Mouse (Mus musculus) lung, postnatal 10 days (tissue): ENCODE measurements around the gene Fyn.

Source experiments
- DNase-seq: peaks from one replicate; pipeline ENCODE4 v3.0.0; 2021

Fyn gene

GRCm38 (mm10) chr10:39576466-39576865, 207.8 kb downstream of the Fyn start:
- DNase-seq: no peak

GRCm38 (mm10) chr10:39580477-39580876, 211.8 kb downstream of the Fyn start:
- peak; percentile 44 for DNase-seq

DNA sequence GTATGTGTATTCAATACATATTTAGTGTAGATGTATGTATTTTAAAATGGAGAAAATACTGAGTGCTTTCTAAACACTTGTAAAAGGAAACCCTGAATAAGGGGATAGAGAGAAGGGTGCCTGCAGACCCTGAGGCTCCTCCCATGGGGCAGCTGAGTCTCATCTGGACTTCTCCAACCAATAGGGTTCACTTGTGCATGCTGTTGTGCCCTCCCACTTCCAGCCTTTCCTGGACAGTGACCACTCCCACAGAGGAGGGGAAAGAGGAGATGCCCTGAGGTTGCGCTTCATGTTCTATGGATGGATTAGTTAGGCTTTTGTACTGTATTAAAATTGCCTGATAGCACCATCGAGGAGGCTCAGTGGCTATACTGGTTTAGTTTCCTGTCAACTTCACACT, 213.7 kb downstream of the Fyn start:
- DNase-seq: no peak

DNA sequence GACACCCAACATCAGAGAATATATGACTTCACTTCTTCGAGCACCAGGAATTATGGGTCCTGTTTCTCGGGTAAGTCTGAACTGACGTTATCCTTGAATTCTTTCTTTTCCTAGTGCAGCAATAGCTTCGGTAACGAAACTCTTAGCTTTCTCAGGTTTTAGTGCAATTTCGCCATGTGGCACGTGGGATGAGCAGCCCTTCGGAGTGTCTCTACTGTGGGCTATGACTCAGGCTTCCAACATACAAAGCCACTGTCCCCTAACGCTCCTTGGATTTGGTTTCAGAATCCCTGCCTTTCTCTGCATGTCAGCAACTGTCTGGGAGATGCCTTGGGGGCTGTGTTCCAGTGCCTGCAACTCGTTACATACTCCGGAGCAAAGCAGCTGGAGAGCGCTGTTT, 215.1 kb downstream of the Fyn start:
- DNase-seq: no peak

- DNase-seq: peak; percentile 49
Measured at GRCm38 (mm10) chr10:39587290-39587925, 218.8 kb downstream of the Fyn start.

DNA sequence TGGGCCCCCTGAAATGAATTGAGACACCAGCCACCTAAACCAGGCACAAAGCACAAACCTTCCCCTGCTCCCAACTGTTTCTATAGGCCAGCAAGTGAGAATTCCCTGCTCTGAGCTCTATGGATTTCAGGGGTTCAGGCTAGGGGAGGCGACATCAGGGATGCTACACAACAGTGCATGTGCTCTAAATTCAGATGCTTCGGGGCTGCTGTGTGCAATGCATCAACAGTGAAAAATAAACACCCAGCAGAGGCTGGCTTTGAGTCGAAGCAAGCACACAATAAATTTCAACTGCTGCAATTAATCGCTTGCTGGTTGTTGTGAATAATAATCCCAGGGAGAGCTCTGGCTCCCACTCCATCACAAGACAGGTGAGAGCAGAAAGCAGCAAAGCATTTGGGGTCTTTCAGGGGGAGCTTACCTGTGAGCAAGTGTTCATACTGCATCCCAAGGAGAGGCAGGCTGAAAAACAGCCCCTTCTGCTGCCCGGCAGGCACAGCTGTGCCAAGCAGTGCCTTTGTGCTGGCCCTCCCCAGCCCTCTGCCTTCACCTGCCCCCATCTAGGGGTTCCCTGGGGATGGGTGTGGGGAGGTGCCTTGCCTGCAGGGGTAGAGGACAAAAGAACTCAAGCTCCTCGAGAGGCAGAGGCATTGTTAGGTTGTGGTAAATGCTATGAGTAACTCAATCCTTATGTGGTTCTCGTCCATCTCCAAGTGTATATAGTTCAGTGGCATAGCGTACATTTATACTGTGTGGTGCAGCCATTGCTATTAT, 219.5 kb downstream of the Fyn start:
- no peak for DNase-seq

DNA sequence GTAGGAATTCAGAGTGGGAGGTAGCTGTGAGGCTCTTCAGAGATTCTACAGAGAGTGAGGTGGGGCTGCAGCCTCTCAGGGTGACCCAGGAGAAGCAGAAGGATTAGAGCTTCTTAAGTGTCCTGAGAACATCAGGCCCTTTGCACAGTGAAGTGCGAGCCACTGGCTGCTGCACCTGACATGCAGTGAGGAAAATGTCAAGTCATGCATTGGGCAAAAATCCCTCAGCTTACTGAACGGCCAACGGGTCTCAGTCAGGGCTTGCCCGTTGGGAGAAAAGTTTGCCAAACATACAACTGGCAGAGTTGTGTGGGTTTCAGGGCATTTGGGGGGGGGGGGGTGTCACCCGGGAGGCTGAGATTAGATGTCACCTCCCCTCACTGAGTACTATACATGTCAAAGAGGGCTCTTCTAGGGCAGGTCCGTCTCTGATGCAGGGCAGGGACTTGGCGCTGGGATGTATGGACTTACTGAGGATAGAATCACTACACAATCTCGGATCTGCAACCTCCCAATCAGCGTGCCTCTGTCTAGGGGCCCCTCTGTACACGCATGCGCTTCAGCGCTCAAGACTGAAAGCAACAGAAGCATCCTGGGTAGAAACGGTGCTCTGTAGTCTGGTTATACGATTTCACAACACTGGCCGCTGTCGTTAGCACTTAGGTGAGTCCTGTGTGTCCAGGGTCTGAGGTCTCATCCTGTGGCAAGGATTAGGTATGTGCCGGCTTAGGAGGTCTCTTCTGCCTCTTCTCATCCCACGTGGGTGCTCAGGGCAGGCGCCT, 221.3 kb downstream of the Fyn start:
- no peak for DNase-seq

- DNase-seq: no peak
Measured at GRCm38 (mm10) chr10:39590629-39591028, 222.0 kb downstream of the Fyn start.

DNA sequence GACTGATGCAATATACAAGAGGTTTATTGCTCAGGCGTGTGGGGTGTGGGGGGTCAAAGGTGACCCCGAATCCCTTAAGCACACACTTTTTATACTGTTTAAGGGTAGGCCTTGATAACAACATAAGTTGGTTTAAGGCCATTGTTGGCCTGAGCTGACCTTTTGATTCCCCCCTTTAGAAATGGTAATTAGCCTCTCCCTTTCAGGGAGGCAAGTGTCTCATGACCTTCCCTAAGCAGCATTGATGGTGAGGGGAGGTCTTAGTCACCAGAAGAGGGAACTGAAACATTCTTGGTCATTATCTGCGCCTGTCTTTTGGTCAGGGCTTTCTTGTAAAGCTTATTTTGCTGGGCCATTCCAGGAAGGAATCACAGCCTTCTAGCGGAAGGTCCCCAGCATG, 223.8 kb downstream of the Fyn start:
- DNase-seq: no peak

DNA sequence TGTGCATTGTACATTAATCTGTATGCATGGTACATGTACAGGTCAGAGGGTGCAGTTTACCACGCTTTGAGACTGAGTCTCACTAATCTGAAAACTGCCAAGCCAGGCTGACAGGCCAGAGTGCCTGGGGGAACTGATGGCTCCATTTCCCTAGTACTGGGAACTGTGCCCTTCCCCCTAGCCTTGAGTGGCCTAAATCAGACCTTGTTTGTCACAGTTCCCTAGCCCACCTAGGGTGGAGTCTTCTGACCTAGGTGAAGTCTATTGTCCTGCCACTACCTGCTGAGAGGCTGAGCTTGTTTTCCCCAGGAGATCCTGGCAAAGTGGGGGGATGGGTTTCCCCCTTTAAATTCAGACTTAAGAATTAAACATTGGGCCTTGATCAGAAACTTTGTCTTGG, 226.1 kb downstream of the Fyn start:
- no peak for DNase-seq

GRCm38 (mm10) chr10:39595862-39596261, 227.2 kb downstream of the Fyn start:
- peak; percentile 24 for DNase-seq

DNA sequence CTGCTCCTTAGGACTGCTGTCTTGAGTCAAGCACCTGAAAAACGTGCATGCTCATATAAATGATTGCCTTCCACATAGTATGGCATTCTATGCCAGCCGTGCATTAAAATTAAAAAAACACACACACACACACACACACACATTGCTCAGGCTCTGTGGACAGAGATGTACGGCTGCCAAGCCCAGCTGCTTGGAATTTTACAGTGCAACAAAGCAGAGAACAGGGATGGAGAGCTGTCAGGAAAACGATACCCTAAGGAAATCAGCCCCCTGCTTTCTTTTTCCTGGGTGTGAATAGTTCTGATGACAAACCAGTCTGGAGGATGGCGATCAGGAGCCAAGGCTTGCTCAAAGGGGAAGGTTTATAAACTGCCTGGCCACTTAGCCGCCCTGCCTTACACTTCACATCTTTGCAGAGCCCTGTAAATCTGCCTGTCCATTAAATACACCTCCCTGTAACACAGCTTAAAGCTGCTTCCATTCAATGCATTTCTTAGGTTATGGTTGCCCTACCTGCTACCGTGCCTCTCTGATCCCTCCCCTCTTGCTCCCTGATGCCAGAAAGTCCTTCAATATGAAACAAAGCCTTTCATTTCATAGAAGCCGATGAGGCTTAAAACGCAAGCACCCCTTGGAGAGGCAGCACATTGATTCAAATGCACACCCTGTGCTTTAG, 228.6 kb downstream of the Fyn start:
- DNase-seq: no peak

- no peak for DNase-seq
Measured at GRCm38 (mm10) chr10:39597792-39598183, 229.1 kb downstream of the Fyn start.

- DNase-seq: no peak
Measured at GRCm38 (mm10) chr10:39599601-39600000, 230.9 kb downstream of the Fyn start.

GRCm38 (mm10) chr10:39600115-39600514, 231.5 kb downstream of the Fyn start:
- DNase-seq: no peak

DNA sequence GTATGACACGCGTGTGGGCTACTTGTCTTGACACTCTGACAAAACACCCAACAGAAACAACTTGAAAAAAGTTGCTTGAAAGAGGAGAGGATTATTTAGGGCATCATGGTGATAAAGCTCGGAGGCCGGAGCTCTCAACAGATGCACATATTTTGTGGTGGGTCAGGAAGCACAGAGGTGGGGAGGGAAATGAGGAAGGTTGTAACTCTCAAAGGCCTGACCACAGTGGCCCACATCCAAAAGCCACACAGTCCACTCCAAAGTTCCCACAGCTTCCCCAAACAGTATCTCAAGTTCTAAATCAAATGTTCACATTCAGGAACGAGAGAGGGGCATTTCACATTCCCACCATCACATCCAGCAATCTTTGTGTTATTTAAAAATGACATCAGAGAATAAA, 232.4 kb downstream of the Fyn start:
- no peak for DNase-seq

DNA sequence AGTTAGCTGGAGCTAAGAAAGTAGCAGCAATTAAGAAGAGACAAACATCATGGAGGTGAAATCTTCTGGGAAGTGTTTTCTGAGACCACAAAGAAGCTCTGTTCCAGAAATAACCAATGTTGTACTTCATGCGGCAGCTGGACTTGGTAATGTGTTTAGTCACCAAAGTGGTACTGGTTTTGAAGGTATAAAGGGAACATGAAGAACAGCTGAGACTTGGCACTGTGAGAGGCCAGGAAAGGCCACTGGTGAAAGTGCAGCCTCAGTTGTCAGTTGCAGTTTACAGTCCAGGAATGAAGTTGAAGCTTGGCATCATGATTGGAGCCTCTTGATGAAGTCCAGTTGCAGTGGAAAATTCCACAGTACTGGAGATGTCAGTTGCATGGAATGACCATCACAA, 237.8 kb downstream of the Fyn start:
- no peak for DNase-seq

DNA sequence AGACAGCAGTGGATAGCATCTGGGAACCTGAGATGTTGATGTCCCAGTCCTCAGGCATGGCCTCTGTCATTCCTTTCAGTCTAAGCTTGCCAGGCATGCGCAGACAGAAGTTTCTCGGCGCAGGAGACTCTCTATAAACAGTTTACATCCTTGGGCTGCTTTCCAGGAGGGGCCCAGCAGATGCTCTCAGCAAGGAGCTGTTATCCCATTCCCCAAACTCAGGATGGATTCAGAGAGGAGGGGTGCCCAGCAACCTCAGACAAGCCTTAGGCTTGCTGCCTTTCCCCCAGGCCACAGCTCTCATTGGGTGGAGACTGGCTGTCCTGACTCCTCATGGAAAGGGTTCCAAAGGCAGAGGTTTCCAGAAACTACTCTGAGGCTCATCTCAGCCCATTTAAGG, 242.6 kb downstream of the Fyn start:
- peak; percentile 78 for DNase-seq

DNA sequence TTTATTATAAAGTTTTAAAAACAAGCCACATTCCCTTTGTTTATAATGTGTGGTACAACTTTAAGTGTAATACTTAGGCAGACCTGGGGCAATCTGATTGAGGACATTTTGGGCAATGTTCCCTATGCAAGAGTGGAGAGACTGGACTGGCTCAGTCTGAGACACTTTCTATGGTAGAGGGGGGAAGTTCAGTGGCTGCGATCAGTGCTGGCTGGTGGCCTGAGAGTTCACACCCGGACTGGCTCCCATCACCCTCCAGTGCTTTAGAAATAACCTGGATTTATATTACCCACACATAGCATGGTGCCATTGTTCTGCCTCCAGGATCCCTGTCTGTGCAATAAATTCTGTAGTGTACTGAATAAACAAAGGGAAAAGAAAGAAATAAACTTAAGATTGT, 243.5 kb downstream of the Fyn start:
- DNase-seq: no peak

DNA sequence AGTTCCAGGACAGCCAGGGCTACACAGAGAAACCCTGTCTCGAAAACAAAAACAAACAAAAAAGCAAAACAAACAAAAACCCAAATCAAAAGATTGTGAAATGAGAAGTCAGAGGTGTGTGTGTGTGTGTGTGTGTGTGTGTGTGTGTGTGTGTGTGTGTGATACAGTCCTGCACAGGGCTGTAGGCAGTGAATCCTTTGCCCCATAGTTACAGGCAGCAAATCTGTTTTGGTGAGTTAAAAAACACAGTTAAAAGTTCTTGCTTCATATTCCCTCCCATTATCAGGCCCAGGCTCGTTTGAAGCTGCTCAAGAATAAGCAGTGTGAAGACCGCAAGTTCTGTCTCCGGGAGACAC, 244.0 kb downstream of the Fyn start, which contains the start of gene Traf3ip2:
TSS of gene Traf3ip2 (plus strand) at position 302 of the 356 bp plus-strand sequence.
- no peak for DNase-seq

DNA sequence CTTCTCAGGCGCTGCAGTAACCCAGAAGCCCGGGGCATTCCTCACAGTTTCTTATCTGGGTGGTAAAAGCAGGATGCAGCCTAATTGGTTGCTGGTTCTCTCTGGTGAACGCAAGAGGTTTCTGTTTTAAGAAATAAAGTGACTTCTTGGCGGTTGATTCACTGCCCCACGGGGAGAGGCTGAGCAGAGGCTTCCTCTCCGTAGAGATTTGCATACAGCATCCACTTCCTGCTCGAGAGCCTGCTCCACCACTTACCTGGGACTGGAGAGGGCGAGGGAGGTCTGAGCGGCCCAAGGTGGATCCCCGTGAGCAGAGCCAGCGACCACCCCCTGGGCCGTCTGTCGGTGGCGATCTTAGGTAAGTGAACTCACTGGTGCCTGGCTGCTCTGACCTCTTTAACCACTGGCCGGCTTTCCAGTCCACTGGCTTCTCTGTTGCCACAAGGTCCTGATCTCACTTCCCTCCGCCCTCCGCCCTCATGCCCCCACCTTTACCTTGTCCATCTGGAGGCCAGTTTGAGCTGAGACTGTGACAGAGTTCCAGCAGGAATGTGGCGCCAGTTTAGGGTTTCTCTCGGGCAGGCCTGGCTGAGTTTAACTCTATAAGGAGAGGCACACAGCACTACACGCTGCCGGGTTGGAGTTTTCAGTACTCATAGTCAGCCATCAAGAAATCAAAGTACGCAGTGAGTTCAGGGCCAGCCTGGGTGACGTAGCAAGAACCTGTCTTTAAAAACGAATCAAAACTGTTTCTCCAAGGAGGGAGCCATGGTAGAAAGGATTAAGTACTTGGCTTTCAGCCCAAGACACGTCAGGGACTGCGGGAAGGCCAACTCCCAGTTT, 244.6 kb downstream of the Fyn start:
- DNase-seq: peak; percentile 82

DNA sequence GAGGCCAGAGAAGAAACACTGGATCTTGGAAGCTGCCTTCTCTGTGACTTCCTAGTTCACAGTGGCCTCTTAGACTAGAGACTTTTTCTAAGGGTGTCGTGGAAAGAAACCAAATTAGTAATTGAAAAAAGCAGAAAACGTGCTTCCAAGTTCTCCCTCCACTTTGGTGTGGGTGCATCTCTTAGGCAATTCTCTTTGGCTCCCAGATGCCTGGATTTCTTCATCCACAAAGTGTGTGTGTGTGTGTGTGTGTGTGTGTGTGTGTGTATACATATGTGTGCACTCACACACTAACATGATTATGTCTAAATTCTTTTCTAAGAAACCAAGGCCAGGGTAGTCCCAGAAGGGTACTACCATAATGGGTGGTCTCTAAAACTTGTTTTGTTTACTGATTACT, 245.3 kb downstream of the Fyn start:
- peak; percentile 63 for DNase-seq
